Mouse (Mus musculus) hindbrain, embryonic 12.5 days (tissue): Measurements from ENCODE around the gene Pias1. TPM values are rescaled to one million over a fixed set of nuclear protein-coding genes. Genes with fewer than 3 reads are reported as not detected.
A peak's percentile ranks its signal among the peaks of the same experiment; 100 is the strongest.

Source experiments
- ATAC-seq: fragments of 200-750 bp; cut with Nextera tagmentation; 2 replicates; pipeline ENCODE4 v1.8.0; 2017; ENCODE audit warnings: moderate TSS enrichment; ENCODE audit not compliant: low FRiP score
- H3K27ac ChIP-seq: fragments of 300-500 bp; sonication (generic); 2 replicates; pipeline ENCODE4 v1.5.1; 2016; ENCODE audit warnings: mild to moderate bottlenecking
- H3K27me3 ChIP-seq: fragments of 300-500 bp; sonication (generic); 2 replicates; pipeline ENCODE4 v1.6.1; 2016; ENCODE audit warnings: mild to moderate bottlenecking
- H3K36me3 ChIP-seq: fragments of 300-500 bp; sonication (generic); 2 replicates; pipeline ENCODE4 v1.6.1; 2016; ENCODE audit warnings: mild to moderate bottlenecking
- H3K4me1 ChIP-seq: fragments of 300-500 bp; sonication (generic); 2 replicates; pipeline ENCODE4 v1.6.1; 2016
- H3K4me2 ChIP-seq: fragments of 300-500 bp; sonication (generic); replicated peaks from 2 replicates; pipeline ENCODE4 v1.6.1; 2016; ENCODE audit warnings: mild to moderate bottlenecking
- H3K4me3 ChIP-seq: fragments of 300-500 bp; sonication (generic); 2 replicates; pipeline ENCODE4 v1.5.1; 2016; ENCODE audit warnings: mild to moderate bottlenecking
- H3K9ac ChIP-seq: fragments of 300-500 bp; sonication (generic); 2 replicates; pipeline ENCODE4 v1.6.1; 2016; ENCODE audit warnings: mild to moderate bottlenecking, moderate library complexity
- H3K9me3 ChIP-seq: fragments of 300-500 bp; sonication (generic); replicated peaks from 2 replicates; pipeline ENCODE4 v1.6.1; 2016; ENCODE audit warnings: mild to moderate bottlenecking
- WGBS: fragments of 180-500 bp; shearing (Covaris S2); methylation state at CpG from one replicate; pipeline ENCODE4 v1.1.7; 2016; 5-methylcytosine and 5-hydroxymethylcytosine counted together
- polyA plus RNA-seq: library from polyadenylated mRNA; unstranded; fragments of >200 nt; fragmentation: Nextera tagmentation; extraction: Ambion mirVana; gene quantifications from 2 replicates; pipeline ENCODE4 v1.2.1, GENCODE M21; 2016

Gene Pias1
- polyA plus RNA-seq, 1 experiment from 2014 or later, result 62.3 TPM

DNA sequence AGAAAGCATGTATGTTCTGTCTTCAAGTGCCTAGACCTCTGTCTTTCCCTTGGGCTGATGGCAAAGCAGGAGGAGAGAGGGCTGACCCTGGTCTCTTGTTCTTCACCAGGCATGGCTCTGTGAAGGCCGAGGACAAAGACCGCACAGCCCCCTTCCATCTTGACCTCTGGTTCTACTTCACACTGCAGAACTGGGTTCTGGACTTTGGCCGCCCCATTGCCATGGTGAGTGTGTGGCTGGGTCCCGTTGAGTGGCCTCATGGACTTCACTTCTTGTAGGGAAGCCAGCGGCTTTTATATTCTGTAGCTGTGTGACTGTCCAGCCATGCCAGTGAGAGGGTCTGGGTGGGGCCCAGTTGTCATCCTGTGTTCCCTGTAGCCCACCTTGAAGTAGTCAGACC, 143.3 kb downstream of the Pias1 start:
- H3K4me1 ChIP-seq, result peaks cover 12% of the 10 kb centered on the region
- WGBS, result 88% methylated on average over 5 of the region's 5 CpGs
- no peak for ATAC-seq
- no peak overlapping the region for H3K4me2 ChIP-seq
- no peaks in the 10 kb centered on the region for H3K9me3 ChIP-seq
- H3K27me3 ChIP-seq, result no peaks in the 10 kb centered on the region
- no peak overlapping the region for H3K4me3 ChIP-seq
- no peak overlapping the region for H3K9ac ChIP-seq
- H3K36me3 ChIP-seq, result no peaks in the 10 kb centered on the region
- no peak overlapping the region for H3K27ac ChIP-seq

DNA sequence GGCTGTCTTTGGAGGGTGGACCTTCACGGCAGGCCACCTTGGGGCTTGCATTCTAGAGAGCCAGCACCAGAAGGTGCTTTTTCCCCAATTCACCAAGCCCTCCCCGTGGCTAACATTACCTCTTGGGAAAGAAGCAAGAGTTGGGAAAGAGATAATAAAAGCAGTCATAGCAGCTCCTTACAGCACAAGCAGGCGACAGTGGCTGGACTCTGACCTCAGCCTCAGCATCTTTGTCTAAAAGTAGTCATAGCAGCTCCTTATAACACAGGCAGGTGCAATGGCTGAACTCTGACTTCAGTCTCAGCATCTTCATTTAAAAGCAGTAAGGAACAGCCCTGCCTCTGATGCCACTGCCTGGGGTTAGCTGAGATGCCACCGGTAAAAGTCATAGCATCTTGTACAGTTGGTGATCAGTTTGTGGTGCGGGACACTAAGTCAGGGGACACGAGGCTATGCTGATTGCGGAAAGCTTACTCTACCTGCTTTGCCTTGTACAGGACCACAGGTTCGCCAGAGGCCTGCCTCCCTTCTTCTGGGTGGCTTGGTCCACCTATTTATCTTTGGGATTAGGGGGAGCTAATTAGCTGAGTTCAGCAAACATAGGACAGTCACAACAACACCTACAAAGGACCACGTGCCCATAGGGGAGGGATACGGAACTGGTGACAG, 144.2 kb downstream of the Pias1 start:
- Histone ChIP-seq H3K36me3 (no peaks in the 10 kb centered on the region), H3K4me3 (no peak overlapping the region), H3K27me3 (no peaks in the 10 kb centered on the region), H3K9ac (no peak overlapping the region), H3K4me1 (peaks cover 19% of the 10 kb centered on the region), H3K9me3 (no peaks in the 10 kb centered on the region), H3K4me2 (no peak overlapping the region), H3K27ac (no peak overlapping the region)
- WGBS, result 84% methylated on average over 10 of the region's 10 CpGs
- no peak for ATAC-seq

DNA sequence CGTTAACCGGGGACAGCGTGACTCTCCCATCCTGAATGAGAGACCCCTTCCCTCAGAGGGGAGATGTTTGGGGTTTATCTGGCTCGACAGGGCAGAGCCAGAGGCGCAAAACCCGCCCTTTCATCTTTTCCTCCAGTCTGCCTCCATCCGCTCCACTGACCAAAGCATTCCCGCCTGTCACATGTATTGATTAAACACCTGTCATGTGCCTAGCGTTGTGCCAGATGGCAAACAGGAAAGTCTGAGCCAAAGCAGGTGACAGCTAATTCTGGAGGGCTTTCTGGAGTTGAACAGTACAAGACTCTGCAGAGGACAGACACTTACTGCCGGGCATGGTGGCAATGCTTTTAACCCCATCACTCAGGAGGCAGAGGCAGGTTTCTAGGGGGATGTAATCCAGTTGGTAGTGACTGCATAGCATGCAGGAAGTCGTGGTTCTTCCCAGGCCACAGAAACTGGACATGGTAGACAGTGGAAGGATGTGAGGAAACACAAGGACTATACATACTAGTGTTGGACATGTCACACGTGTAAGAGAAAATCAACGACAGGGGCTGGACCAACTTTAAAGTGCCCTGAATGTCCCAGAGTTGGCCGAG, 148.5 kb downstream of the Pias1 start:
- Histone ChIP-seq H3K4me3 (peak overlapping the region; percentile 62), H3K27ac (peak overlapping the region; percentile 68; the same call in 1 of the 2 replicates), H3K9ac (peak overlapping the region; percentile 80), H3K27me3 (no peaks in the 10 kb centered on the region), H3K4me1 (peaks cover 20% of the 10 kb centered on the region), H3K36me3 (no peaks in the 10 kb centered on the region), H3K4me2 (peak overlapping the region; percentile 88), H3K9me3 (no peaks in the 10 kb centered on the region)
- 17% methylated on average over 14 of the region's 14 CpGs for WGBS
- 0 out of 2 replicates have a peak, but pooled peaks have one; percentile 5 for ATAC-seq

DNA sequence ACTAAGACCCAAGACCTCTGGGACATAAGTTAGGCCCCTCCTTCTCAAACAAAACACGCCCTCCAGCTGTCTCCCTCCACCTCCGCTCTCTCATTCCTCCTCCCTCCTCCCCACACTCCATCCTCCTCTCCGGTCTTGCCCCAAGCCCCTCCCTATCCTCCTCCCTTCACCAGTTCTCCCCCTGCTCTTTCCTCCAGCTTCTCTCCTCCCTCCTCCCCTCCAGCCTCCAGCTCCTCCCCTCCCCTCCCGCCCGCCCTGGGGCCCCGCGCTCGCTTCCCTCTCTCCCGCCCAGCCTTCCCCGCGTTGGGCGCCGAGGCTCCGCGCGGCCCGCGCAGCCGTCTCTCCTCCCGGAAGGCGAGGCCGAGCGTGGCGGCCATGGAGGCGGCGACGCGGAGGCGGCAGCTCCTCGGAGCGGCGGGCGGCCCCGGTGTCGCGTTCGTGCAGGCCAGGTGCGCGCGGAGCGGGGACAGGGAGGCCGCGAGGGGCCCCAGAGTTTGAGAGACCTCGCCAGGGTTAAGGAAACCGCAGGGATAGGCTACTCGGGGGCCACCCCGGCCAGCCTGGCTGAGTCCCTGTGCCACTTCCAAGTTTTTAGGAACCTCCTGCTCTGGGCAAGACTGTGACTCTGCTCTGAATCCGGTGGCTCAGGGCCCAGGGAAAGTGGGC, 149.1 kb downstream of the Pias1 start, which contains the start of gene Cln6:
Cln6 (plus strand) TSS at position 280 of the 666 bp plus-strand sequence.
- H3K9me3 ChIP-seq, result no peaks in the 10 kb centered on the region
- no peaks in the 10 kb centered on the region for H3K27me3 ChIP-seq
- peaks cover 20% of the 10 kb centered on the region for H3K4me1 ChIP-seq
- peak; percentile 85 for ATAC-seq
- under 1% methylated on average over 43 of the region's 48 CpGs for WGBS
- no peaks in the 10 kb centered on the region for H3K36me3 ChIP-seq
- peak within 1 kb of the TSS; percentile 88 for H3K4me2 ChIP-seq
- peak within 1 kb of the TSS; percentile 62 for H3K4me3 ChIP-seq
- H3K9ac ChIP-seq, result peak within 1 kb of the TSS; percentile 80
- H3K27ac ChIP-seq, result peak within 1 kb of the TSS; percentile 68

DNA sequence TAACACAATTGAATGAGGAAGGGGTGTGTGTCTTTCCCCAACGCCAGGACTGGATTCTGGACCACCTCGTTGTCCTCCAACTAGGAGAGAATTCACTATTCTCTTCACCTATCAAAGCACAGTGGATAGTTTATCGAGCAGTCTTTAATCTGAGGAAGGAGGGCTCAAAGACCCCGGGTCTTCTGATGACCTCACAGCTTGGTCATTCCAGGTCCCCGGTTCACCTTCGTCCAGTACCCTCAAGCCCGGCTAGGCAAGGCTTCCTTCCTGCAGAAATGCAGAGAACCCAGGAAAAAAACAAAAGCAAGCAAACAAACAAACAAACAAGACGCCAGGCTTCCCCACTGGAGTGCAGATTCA, 149.6 kb downstream of the Pias1 start:
- 0 out of 2 replicates have a peak, but pooled peaks have one; percentile 23 for ATAC-seq
- Histone ChIP-seq H3K27me3 (no peaks in the 10 kb centered on the region), H3K9me3 (no peaks in the 10 kb centered on the region), H3K27ac (peak overlapping the region; percentile 26), H3K4me3 (peak overlapping the region; percentile 62), H3K9ac (no peak overlapping the region), H3K36me3 (no peaks in the 10 kb centered on the region), H3K4me2 (peak overlapping the region; percentile 88), H3K4me1 (peaks cover 20% of the 10 kb centered on the region)
- 26% methylated on average over 8 of the region's 8 CpGs for WGBS

DNA sequence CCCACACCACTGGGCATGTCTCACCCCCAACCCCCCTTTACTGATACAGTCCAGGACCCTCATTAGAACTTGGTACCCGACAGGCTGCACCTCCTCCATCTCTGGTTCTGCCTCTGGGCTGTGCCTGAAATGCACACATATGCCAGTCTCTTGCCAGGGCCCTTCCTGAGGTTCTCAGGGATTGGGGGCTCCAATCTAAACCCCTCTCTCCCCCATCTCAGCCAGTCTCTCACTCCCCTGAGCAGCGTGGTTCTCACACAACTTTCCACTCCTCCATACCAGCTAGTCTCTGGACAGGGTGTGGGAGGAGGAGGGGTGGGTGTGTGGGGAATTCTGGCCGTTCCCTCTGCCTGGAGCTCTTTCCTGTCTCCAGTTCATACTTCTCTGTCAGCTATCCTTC, 150.1 kb downstream of the Pias1 start:
- no peak overlapping the region for H3K9ac ChIP-seq
- ATAC-seq, result no peak
- WGBS, result 63% methylated on average over 3 of the region's 3 CpGs

DNA sequence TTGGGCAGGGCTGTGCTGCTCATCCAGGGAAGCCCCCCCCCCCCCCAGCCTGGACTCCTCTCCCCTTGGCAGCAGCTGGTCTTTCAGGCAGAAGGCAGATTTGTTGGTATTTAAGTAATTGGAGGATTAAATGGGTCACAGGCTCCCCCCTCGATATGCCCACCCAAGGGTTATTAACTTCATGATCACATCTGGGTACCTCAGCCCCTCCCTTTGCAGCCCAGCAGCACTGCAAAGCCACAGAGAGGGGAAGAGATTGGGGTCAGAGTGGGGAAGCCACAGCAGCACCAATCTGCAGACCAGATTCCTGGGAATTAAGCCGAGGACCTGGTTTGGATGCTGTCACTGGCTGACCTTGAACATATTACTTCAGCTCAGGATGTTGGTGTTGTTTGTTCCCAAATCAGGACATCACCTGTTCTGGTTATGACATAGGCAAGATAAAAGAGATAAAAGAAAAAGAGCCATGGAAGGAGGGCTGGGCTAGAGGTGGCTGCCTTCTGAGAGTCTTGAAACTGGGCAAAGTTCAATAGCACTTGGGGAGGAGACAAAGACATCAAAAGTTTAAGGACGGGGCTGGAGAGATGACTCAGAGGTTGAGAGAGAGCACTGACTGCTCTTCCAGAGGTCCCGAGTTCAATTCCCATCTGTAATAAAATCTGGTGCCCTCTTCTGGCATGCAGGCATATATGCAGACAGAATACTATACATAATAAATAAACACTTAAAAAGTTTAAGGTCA, 151.8 kb downstream of the Pias1 start:
- Histone ChIP-seq H3K27ac (no peak overlapping the region), H3K4me3 (no peak overlapping the region), H3K36me3 (no peaks in the 10 kb centered on the region), H3K9me3 (no peaks in the 10 kb centered on the region), H3K27me3 (no peaks in the 10 kb centered on the region), H3K4me1 (peaks cover 20% of the 10 kb centered on the region), H3K4me2 (no peak overlapping the region), H3K9ac (no peak overlapping the region)
- ATAC-seq, result 0 out of 2 replicates have a peak, but pooled peaks have one; percentile 40
- WGBS, result 55% methylated on average over 4 of the region's 4 CpGs

More for the DNA sequence above, 150.1 kb downstream of the Pias1 start:
- peaks cover 20% of the 10 kb centered on the region for H3K4me1 ChIP-seq
- no peaks in the 10 kb centered on the region for H3K27me3 ChIP-seq
- H3K4me2 ChIP-seq, result 0 out of 2 replicates have a peak overlapping the region, but pooled peaks have one; percentile 88
- no peaks in the 10 kb centered on the region for H3K36me3 ChIP-seq
- H3K27ac ChIP-seq, result peak overlapping the region; percentile 26; the same call in 1 of the 2 replicates
- H3K9me3 ChIP-seq, result no peaks in the 10 kb centered on the region
- no peak overlapping the region for H3K4me3 ChIP-seq

DNA sequence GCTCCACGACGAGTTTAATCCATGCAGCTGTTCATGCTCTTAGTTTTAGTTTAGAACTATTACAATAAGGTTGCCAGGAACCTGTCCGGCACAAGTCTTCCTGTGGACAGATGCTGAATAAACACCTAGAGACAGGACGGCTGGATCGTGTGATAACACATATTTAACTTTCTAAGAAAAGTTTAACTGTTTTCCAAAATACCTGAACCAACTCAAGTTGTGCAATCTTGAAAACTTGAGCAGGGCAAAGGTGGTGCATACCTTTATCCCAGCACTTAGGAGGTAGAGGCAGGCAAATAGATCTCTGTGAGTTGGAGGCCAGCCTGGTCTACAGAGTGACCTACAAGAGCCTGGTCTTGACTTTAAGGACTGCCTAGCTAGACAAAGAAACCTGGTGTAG, 152.8 kb downstream of the Pias1 start:
- H3K27ac ChIP-seq, result no peak overlapping the region
- 78% methylated on average over 5 of the region's 5 CpGs for WGBS
- peaks cover 17% of the 10 kb centered on the region for H3K4me1 ChIP-seq
- ATAC-seq, result no peak
- H3K4me3 ChIP-seq, result no peak overlapping the region
- H3K9me3 ChIP-seq, result no peaks in the 10 kb centered on the region
- no peaks in the 10 kb centered on the region for H3K36me3 ChIP-seq
- H3K4me2 ChIP-seq, result no peak overlapping the region
- no peak overlapping the region for H3K9ac ChIP-seq
- H3K27me3 ChIP-seq, result no peaks in the 10 kb centered on the region

DNA sequence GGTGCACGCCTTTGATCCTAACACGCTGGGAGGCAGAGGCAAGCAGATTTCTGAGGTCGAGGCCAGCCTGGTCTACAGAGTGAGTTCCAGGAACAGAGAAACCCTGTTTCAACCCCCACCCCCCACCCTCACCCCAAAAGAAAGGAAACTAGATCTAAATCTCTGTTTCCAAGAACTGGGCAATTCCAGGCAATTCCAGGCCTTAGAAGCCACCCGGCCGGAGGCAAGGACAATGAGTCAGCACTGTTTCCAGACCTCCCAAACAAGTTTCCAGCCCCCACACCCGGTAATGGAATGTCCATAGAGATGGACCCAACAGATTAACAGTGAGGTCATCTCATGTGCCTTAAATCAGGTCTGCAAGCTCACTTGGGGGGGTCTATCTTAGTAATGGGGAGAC, 157.8 kb downstream of the Pias1 start:
- Histone ChIP-seq H3K27me3 (peaks cover 3% of the 10 kb centered on the region; the same call in 1 of the 2 replicates), H3K4me2 (no peak overlapping the region), H3K4me3 (no peak overlapping the region), H3K4me1 (peaks cover 24% of the 10 kb centered on the region), H3K9ac (no peak overlapping the region), H3K9me3 (no peaks in the 10 kb centered on the region), H3K36me3 (no peaks in the 10 kb centered on the region), H3K27ac (no peak overlapping the region)
- ATAC-seq, result no peak
- WGBS, result 84% methylated on average over 6 of the region's 6 CpGs

DNA sequence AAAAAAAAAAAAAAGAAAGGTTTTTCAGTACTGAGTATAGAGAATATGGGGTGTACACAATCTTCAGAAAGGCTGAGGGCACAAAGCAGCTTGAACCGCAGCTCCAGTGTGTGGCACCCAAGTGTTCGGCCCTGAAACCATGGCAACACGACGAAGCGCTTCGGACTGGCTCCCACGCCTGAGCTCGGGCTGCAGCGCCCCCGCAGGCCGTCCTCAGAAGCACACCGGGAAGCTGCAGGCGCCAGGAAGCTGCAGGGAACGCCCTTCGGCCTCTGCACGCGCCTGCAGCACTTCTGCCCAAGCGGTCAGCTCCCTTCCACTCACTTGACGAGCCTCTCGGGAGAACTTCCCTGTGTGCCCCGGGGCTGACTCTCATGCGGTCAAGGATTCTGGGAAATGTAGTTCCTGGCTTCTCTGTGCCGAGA, 159.1 kb downstream of the Pias1 start:
- under 1% methylated on average over 23 of the region's 23 CpGs for WGBS
- Histone ChIP-seq H3K9ac (no peak overlapping the region), H3K4me2 (peak overlapping the region; percentile 48)

More for the DNA sequence above, 159.1 kb downstream of the Pias1 start:
- Histone ChIP-seq H3K4me1 (peaks cover 24% of the 10 kb centered on the region), H3K4me3 (peak overlapping the region; percentile 23), H3K27ac (peak overlapping the region; percentile 57), H3K27me3 (peaks cover 3% of the 10 kb centered on the region; the same call in 1 of the 2 replicates), H3K9me3 (no peaks in the 10 kb centered on the region), H3K36me3 (no peaks in the 10 kb centered on the region)
- peak; percentile 92 for ATAC-seq
